Mouse (Mus musculus) megakaryocyte-erythroid progenitor cell, adult 5-6 weeks (primary cell): ENCODE results near the gene Smo. TPM values are rescaled to one million over a fixed set of nuclear protein-coding genes. Genes with fewer than 3 reads are reported as not detected.
"Not testable (repeated sequence)": the region's sequence is repeated elsewhere in the genome, so short reads cannot be mapped to it uniquely, and the experiment has no call there.

Source experiments
- ATAC-seq: replicated peaks from 2 replicates; pipeline ENCODE4 v1.8.0; 2016; ENCODE audit warnings: mild to moderate bottlenecking, inconsistent platforms; ENCODE audit not compliant: severe bottlenecking, poor library complexity, low FRiP score, low TSS enrichment
- total RNA-seq, 2 experiments: library from RNA; stranded (forward) in 1 of 2; stranded (reverse) in 1 of 2; fragments of 200-1000, 215-1000 nt in 1 of 2; fragments of >200 nt in 1 of 2; fragmentation: Nextera tagmentation in 1 of 2; gene quantifications; 2 replicates each; pipeline ENCODE4 v1.2.3; 2014 to 2017

Smo gene
- total RNA-seq, 2 experiments from 2014 or later: 24.0 to 27.5 TPM

DNA sequence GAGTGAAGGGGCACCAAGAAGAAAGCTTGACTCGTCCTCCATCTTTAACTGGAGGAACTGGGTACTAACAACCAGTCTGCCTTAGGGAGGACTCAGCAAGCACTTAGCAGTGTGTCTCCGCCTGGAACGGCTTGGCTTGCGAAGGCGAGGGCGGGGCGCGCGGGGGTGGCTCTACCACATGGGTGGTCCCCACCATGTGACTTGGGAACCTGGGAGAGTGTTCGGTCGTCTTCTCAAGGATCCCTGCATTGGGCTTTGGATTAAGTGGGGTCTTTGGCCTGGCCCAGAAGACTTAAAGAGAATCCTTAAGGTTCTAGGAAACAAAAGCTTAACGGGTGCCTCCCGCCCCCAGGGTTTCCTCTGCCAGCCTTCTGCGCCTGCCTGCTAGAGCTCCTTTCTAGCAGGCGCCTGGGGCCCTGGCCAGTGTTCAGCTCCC is 16.4 kb upstream of the Smo start:
- no peak for ATAC-seq

DNA sequence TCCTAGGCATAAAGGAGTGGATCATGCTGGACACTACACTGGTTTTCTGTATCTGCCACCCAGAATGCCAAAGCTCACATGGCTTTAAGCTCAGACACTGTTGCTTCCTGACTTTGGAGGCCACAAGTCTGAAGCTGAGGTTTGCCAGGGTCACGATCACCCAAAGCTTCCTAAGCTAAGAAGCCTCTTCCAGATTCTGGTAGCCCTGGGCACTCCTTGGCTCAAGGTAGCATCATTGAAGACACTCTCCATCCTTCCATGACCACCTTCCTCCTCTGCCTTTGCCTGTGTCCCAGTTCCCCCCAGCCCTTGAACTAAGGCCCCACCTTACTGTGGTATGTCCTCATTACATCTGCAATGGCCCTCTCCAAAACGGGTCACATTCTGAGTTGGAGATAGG is 13.4 kb upstream of the Smo start:
- ATAC-seq: peak; percentile 24; the same call in 1 of the 2 replicates

DNA sequence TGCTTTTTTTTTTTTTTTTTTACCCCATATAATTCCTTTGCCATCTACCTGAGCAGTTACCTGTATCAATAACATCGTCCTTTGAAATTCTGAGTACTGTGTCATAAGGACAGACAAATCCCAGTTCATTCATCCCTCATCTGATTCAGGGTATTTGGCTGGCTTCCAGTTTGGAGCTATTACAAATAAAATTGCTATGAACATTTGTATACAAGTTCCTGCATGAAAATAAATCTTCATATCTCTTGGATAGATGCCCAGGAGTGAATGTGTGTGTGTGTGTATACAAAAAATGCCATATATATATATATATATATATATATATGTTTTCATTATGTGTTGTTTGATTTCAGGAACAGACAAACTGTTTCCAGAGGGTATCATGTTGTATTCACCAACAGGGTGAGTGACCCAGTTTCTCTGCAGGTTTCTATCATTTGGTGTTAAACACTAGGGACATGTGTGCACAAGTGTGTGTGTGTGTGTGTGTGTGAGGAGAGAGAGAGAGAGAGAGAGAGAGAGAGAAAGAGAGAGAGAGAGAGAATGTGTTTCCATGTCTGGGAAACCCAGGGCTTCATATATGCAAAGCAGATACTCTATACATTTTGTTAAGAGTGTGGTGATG is 8.6 kb upstream of the Smo start:
- no peak for ATAC-seq

DNA sequence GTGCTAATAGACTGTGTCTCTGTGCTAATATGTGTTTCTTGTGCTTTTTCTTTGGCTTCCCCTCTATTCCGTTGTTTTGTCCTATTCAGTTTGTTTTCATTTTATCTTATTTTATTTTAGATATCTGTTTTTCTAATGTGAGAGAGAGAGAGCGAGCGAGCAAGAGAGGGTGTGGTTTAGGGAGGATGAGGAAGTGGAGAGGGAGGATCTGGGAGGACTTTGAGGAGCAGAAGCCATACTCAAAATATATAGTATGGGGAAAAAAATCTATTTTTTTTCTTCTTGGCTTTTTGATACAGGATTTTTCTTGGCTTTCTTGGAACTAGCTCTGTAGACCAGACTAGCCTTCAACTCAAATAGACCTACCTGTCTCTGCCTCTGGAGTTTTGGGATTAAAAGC is 7.3 kb upstream of the Smo start:
- ATAC-seq: no peak

DNA sequence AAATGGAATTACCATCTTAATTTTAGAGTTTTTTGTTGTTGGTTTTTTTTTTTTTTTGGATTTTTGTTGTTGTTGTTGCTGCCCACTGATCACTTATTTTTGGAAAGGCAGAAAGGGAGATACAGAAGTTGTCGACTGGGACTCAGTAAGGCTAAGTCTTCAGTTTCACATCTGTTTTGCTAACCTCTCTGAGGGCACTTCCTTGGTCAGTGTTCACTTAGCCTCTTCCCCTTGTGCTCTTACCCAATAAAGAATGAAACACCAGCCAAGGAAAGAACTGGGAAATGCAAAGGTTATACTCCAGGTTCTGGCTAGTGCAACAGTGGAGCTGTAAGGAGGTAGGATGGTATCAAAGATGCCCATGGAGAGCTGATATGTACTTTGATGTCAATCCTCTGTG is 5.8 kb upstream of the Smo start:
- ATAC-seq: no peak

DNA sequence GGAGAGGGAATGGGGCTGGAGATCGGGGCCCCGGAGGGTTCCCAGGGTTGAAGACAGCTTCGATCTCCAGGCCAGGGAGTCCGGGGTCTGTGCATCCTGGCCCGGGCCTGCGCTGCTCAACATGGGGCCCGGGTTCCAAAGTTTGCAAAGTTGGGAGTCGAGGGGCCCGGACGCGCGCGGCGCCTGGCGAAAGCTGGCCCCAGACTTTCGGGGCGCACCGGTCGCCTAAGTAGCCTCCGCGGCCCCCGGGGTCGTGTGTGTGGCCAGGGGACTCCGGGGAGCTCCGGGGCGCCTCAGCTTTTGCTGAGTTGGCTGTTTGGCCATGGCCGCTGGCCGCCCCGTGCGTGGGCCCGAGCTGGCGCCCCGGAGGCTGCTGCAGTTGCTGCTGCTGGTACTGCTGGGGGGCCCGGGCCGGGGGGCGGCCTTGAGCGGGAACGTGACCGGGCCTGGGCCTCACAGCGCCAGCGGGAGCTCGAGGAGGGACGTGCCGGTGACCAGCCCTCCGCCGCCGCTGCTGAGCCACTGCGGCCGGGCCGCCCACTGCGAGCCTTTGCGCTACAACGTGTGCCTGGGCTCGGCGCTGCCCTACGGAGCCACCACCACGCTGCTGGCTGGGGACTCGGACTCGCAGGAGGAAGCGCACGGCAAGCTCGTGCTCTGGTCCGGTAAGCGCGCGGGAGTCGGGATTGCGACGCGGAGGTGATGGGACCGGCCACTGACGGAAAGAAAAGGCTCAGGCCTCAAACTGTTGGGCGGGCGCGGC is 567 bp downstream of the Smo start:
- peak; percentile 64 for ATAC-seq

DNA sequence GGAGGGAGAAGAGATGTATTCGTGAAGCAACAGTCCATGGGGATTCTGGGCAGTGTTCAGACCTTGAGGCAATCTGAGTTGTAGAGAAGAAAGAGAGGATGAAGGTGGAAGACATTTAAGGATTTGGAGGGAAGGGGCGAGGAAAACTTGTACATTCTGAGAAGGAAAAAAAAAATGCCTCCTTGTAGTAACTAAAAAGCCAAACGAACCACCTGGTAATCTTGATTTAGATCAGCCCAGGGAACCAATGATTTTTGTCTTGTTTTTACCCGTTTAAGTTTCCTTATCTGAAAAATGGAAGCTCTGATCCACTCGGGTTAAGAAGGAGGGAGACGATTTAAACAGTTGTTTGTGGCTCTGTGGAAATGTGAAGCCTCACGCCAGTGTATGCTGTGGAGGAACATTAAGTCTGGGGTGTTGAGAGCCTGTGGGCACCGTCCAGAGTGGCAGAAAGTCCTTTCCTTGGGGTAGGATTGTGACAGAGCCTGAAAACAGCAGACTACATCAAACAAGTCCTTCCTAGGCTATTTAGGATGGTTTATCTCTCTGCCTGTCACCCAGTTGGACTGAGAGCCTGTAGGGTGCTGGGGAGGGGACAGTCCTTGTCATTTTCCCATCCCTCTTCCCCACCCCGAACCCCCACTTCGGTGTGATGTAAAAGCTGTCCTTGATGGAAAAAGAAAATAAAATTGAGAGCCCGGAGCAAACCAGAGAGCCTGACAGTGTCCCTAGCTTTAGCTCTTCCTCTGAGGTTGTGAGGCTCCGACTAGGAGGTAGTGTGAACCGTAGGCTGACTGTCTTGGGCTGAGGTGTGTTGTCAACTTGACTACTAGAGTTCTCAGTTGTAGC is 1.5 kb downstream of the Smo start:
- ATAC-seq: 0 out of 2 replicates have a peak, but pooled peaks have one; percentile 29

DNA sequence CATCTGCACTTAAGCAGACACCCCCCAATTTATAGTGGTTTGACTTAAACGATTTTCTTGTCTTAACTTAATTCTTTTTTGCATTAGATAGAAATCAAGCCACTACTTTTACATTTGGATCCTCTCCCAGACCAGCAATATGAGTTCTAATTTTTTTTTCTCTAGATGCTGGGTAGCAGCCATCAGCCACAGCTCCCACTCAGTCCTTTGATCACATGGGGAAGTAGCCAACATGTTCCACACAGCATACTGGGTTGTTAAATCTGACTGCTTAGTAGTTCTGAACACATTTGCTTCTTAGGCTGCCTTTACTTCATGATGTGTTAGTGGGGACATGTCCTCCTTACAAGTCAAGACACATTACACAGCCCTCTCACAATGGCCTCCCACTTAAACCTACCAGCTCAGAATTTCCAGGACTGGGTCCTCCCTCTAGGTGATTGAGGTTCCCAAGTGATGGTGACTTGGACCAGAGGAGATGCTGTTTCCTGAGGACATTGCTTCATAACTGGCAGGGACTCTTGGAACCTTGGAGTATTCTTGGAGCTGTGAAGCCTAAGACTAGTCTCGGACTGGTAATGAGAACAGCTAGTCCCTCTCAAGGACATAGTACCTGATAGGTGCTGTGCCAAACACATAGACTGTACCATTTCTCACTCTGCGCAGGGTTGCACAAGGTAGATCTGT is 16.3 kb downstream of the Smo start:
- ATAC-seq: no peak

DNA sequence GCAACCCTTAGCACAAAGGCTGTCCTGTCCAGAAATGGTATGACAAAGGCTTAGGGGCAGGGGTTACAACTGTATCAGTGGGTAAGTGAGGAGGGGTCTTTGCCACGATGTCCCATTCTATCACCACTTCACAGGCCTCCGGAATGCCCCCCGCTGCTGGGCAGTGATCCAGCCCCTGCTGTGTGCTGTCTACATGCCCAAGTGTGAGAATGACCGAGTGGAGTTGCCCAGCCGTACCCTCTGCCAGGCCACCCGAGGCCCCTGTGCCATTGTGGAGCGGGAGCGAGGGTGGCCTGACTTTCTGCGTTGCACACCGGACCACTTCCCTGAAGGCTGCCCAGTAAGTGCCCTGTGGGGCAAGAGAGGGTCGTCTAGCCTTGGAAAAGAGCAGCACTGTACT is 18.0 kb downstream of the Smo start:
- no peak for ATAC-seq

DNA sequence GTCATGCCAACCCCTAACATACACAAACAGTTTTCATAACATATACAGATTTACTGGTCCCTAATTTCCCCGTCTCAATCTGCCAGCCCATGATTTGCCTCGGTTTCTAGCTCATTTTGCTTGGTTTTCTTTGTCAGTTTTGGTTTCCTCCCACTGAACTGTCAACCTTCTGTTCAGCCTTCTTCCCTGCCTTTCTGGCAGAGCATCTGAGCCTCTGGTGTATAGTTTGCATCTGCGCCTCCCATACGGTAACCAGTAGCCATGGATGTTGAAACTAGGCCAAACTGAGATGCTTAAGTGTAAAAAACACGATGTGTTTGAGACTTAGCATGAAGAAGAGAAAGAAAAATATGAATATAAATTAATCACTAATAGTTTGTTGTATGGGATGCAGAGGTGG is 20.7 kb downstream of the Smo start:
- ATAC-seq: no peak

DNA sequence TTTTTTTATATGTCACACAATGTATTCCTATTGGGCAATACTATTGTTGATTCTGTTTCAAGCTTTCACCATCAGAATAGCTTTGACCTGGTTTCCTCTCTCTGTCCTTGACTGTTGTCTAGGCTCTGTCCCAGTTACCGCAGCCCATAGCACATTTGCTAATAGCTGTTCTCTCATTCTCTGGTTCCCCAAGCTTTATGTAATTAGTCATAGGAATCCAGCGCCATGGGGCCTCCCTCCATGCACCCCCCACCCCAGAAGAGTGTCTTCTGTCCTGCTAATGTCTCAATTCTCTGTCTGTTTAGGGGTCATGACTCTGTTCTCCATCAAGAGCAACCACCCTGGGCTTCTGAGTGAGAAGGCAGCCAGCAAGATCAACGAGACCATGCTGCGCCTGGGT is 21.2 kb downstream of the Smo start:
- no peak for ATAC-seq

DNA sequence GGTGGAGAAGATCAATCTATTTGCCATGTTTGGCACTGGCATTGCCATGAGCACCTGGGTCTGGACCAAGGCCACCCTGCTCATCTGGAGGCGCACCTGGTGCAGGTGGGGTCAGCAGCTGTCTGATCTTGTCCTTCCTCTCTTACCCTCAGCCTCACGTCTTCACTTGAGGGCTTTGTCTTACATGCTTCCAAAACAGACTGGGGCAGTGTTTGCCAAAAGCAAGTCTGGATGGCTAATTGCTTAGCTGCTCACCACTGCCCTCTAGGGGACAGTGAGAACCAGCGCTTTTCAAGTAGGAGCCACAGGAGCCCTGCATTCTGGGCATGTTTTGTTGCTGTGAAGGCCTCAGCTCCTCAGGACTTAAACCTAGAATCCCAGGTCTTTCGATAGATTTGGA is 23.1 kb downstream of the Smo start:
- ATAC-seq: peak; percentile 66

DNA sequence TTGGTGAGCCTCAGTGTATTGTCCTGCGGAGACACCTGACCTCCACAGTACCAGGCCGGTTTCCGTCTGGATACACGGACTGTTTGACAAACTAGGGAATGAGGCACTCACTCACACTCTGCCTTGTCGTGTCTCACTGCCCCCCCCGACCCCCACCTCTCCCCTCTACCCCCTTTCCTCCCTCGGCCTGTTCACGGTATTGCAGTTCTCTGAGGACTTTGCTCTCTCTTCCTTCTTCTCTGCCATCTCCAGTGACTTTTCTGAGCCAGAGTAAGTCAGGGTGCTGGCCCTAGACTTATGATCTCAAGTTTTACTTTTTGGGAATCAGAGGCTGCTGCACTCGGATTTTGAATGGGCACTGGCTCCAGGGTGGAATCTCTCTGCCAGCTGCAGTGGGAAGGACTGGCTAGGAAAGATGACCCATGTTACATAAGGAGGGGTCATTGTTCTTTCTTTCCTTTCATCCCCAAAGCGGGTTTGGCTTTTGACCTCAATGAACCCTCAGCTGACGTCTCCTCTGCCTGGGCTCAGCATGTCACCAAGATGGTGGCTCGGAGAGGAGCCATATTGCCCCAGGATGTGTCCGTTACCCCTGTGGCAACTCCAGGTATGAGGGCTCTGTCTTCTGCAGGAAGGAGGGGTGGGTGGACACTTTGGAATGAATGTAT is 23.8 kb downstream of the Smo start:
- no peak for ATAC-seq

DNA sequence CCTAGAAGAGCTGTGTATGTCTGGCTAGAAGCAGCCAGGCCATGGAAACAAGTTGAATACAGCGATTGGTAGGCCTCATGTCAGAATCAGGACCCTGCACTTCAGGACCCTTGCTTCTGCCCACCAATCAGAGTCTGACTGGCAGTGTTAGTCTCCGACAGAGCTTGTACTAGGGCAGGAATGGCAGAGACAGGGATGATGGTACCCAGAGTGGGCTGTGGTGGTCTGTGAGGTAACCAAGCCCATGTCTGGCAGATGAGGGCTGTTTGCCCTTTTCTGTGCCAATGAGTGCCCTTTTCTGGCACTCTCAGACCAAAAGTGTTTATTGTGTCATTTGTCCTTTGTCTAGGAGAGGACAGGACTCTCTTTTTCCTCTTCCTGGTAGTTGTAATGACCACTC is 25.1 kb downstream of the Smo start:
- ATAC-seq: not testable (repeated sequence)

DNA sequence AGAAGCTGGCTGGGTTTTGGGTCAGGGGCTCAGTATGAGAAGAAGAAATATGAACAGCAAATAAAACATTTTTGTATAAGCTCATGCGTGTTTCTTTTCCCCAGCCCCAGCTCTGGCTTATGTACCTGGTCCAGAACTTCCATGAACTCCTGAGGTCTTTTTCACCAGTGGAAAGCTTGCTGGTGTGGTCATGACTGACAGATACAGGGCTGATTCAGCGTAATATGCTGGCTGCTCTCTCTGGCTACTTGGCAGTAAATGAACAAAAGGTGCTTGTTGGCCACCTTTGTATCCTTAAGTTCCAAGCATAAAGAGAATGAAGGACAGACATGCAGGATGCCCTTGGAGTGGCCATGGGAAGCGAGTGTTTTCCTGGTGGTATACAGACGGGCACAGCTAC is 26.0 kb downstream of the Smo start:
- ATAC-seq: no peak

DNA sequence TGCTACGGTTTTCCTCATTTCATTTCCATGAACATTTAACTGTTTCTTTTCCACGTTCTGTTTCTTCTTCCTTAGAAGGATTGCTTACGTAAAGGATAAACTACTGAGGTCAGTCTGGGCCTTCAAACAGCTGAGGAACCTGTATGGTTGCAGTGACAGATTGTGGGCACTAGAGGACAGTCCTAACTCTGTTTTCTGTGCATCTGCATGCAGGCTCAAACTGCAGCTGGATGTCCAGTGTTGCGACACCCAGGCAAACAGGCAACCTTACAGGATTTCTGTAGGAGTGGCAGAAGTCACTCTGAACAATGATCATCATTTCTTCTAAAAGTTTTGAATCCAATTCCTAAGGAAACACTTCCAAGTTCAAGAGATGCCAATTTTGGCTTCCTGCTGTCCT is 27.2 kb downstream of the Smo start:
- ATAC-seq: peak; percentile 51; the same call in 1 of the 2 replicates

DNA sequence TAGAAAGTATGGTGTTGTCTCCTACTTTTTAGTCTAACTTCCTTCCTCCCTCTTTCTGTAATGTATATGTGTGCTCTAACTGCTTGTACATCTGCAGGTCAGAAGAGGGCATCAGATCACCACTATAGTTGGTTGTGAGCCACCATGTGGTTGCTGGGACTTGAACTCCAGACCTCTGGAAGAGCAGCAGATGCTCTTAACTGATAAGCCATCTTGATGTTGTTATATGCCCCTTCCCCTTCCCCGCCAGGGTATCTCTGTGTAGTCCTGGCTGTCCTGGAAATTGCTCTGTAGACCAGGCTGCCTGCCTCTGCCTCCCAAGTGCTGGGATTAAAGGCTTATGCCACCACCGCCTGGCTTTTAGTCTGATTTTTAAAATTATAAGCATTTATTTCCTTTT is 31.6 kb downstream of the Smo start:
- no peak for ATAC-seq

DNA sequence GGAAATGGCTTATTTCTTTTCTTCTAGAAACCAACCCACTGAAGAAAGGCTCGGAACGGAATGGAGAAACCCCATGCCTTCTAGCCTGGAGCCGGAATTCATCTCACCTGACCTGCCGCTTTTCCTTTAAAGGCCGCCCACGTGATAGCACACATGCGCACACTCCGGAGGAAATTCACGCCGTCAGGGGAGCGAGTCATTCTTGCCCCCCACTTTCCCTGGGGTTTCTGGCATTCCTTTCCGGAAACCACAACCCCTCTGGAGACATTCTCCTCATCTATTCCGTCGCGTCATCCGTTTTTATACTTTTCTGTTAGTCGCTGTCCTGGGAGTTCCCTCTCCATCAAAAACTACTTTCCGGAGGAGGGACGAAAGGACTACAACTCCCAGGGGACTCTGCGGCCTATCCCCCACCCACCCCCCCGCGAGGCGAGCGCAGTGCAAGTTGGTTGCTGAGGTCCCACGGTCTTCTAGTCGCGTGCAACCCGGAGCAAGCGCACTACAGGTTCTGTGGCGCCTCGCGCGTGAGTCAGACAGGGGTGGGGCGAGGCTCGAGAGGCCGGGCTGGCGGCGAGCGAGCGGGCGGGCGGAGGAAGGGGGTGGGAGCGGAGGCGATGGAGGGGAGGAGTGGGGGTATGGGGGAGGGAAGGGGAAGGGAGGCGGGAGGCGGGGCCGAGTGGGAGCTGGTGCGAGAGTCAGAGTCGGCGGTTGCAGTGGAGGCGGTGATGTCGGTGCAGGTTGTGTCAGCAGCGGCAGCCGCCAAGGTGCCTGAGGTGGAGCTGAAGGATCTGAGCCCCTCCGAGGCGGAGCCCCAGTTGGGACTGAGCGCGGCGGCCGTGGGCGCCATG is 32.7 kb downstream of the Smo start, which contains the start of gene Ahcyl2:
Gene Ahcyl2 (plus strand): TSS at position 199 of the 848 bp plus-strand sequence.
- peak; percentile 95 for ATAC-seq
